Mouse (Mus musculus) midbrain, embryonic 15.5 days (tissue): ENCODE data around the gene Phf13. TPM values are rescaled to one million over a fixed set of nuclear protein-coding genes. Genes with fewer than 3 reads are reported as not detected.

Source experiments
- ATAC-seq: fragments of 200-750 bp; cut with Nextera tagmentation; replicated peaks from 2 replicates; pipeline ENCODE4 v1.8.0; 2017; ENCODE audit warnings: moderate TSS enrichment
- H3K27ac ChIP-seq: fragments of 300-500 bp; sonication (generic); 2 replicates; pipeline ENCODE4 v1.5.1; 2015; ENCODE audit warnings: mild to moderate bottlenecking, inconsistent platforms
- H3K27me3 ChIP-seq: fragments of 300-500 bp; sonication (generic); replicated peaks from 2 replicates; pipeline ENCODE4 v1.6.1; 2015; ENCODE audit warnings: inconsistent platforms
- H3K36me3 ChIP-seq: fragments of 300-500 bp; sonication (generic); replicated peaks from 2 replicates; pipeline ENCODE4 v1.6.1; 2015; ENCODE audit warnings: inconsistent platforms
- H3K4me1 ChIP-seq: fragments of 300-500 bp; sonication (generic); 2 replicates; pipeline ENCODE4 v1.6.1; 2015; ENCODE audit warnings: inconsistent platforms
- H3K4me2 ChIP-seq: fragments of 300-500 bp; sonication (generic); 2 replicates; pipeline ENCODE4 v1.6.1; 2015; ENCODE audit warnings: inconsistent platforms, mild to moderate bottlenecking, moderate library complexity
- H3K4me3 ChIP-seq: fragments of 300-500 bp; sonication (generic); 2 replicates; pipeline ENCODE4 v1.5.1; 2015; ENCODE audit warnings: mild to moderate bottlenecking, inconsistent platforms
- H3K9ac ChIP-seq: fragments of 300-500 bp; sonication (generic); 2 replicates; pipeline ENCODE4 v1.6.1; 2015; ENCODE audit warnings: mild to moderate bottlenecking, inconsistent platforms
- H3K9me3 ChIP-seq: fragments of 300-500 bp; sonication (generic); 2 replicates; pipeline ENCODE4 v1.6.1; 2016; ENCODE audit warnings: inconsistent platforms
- WGBS: fragments of 180-500 bp; shearing (Covaris S2); methylation state at CpG from one replicate; pipeline ENCODE4 v1.1.7; 2015; ENCODE audit warnings: mixed read lengths; 5-methylcytosine and 5-hydroxymethylcytosine counted together
- polyA plus RNA-seq: library from polyadenylated mRNA; unstranded; fragments of >200 nt; fragmentation: Nextera tagmentation; extraction: Ambion mirVana; gene quantifications from 2 replicates; pipeline ENCODE4 v1.2.1, GENCODE M21; 2015

The Phf13 gene
- polyA plus RNA-seq, 1 experiment from 2014 or later: 22.5 TPM

GRCm38 (mm10) chr4:151985886-151986285 lies 10.2 kb downstream of the Phf13 start:
- H3K4me3 ChIP-seq: no peak overlapping the region

GRCm38 (mm10) chr4:151983560-151983959 lies 12.5 kb downstream of the Phf13 start:
- Histone ChIP-seq H3K9ac (no peak overlapping the region), H3K27me3 (no peaks in the 10 kb centered on the region), H3K4me2 (no peak overlapping the region), H3K9me3 (no peaks in the 10 kb centered on the region), H3K4me3 (no peak overlapping the region), H3K36me3 (peaks cover 15% of the 10 kb centered on the region), H3K4me1 (peaks cover 23% of the 10 kb centered on the region), H3K27ac (no peak overlapping the region)
- 0 out of 2 replicates have a peak, but pooled peaks have one; percentile 3 for ATAC-seq
- WGBS: 29% methylated on average over 8 of the region's 9 CpGs

More at GRCm38 (mm10) chr4:151985886-151986285, 10.2 kb downstream of the Phf13 start:
- 50% methylated on average over 10 of the region's 10 CpGs for WGBS
- H3K4me2 ChIP-seq: no peak overlapping the region
- H3K27me3 ChIP-seq: no peaks in the 10 kb centered on the region
- peaks cover 1% of the 10 kb centered on the region; the same call in 1 of the 2 replicates for H3K36me3 ChIP-seq
- peaks cover 28% of the 10 kb centered on the region for H3K4me1 ChIP-seq
- H3K9me3 ChIP-seq: no peaks in the 10 kb centered on the region
- no peak overlapping the region for H3K27ac ChIP-seq
- no peak overlapping the region for H3K9ac ChIP-seq
- ATAC-seq: no peak

GRCm38 (mm10) chr4:151983043-151983442 lies 13.0 kb downstream of the Phf13 start:
- Histone ChIP-seq H3K4me2 (no peak overlapping the region), H3K27me3 (no peaks in the 10 kb centered on the region), H3K4me3 (no peak overlapping the region), H3K4me1 (peaks cover 19% of the 10 kb centered on the region), H3K27ac (no peak overlapping the region), H3K9ac (no peak overlapping the region), H3K9me3 (no peaks in the 10 kb centered on the region), H3K36me3 (peaks cover 15% of the 10 kb centered on the region)
- ATAC-seq: no peak
- WGBS: 60% methylated on average over 17 of the region's 17 CpGs

GRCm38 (mm10) chr4:151981363-151981762 lies 14.7 kb downstream of the Phf13 start:
- Histone ChIP-seq H3K36me3 (peaks cover 22% of the 10 kb centered on the region), H3K4me3 (no peak overlapping the region), H3K27me3 (no peaks in the 10 kb centered on the region), H3K4me1 (peaks cover 4% of the 10 kb centered on the region; the same call in 1 of the 2 replicates), H3K4me2 (no peak overlapping the region), H3K27ac (no peak overlapping the region), H3K9me3 (no peaks in the 10 kb centered on the region), H3K9ac (no peak overlapping the region)
- peak; percentile 56 for ATAC-seq
- 13% methylated on average over 5 of the region's 5 CpGs for WGBS

GRCm38 (mm10) chr4:151980699-151981098 lies 15.4 kb downstream of the Phf13 start:
- no peak for ATAC-seq
- no peak overlapping the region for H3K4me2 ChIP-seq
- peaks cover 22% of the 10 kb centered on the region for H3K36me3 ChIP-seq
- H3K9ac ChIP-seq: no peak overlapping the region
- peaks cover 4% of the 10 kb centered on the region; the same call in 1 of the 2 replicates for H3K4me1 ChIP-seq
- no peaks in the 10 kb centered on the region for H3K27me3 ChIP-seq
- H3K4me3 ChIP-seq: no peak overlapping the region
- H3K27ac ChIP-seq: no peak overlapping the region
- H3K9me3 ChIP-seq: no peaks in the 10 kb centered on the region
- WGBS: 81% methylated on average over 8 of the region's 8 CpGs

- Histone ChIP-seq H3K36me3 (peaks cover 34% of the 10 kb centered on the region), H3K9me3 (no peaks in the 10 kb centered on the region), H3K9ac (no peak overlapping the region), H3K4me1 (peaks cover 4% of the 10 kb centered on the region; the same call in 1 of the 2 replicates), H3K27me3 (no peaks in the 10 kb centered on the region), H3K27ac (0 out of 2 replicates have a peak overlapping the region, but pooled peaks have one; percentile 4), H3K4me2 (no peak overlapping the region), H3K4me3 (no peak overlapping the region)
- 41% methylated on average over 10 of the region's 10 CpGs for WGBS
- no peak for ATAC-seq
Observed at GRCm38 (mm10) chr4:151977748-151978147, 18.3 kb downstream of the Phf13 start.

- H3K36me3 ChIP-seq: peaks cover 30% of the 10 kb centered on the region
- no peak overlapping the region for H3K27ac ChIP-seq
- H3K4me1 ChIP-seq: no peaks in the 10 kb centered on the region; the same call in 1 of the 2 replicates
- no peak overlapping the region for H3K4me3 ChIP-seq
- H3K9ac ChIP-seq: no peak overlapping the region
- H3K4me2 ChIP-seq: no peak overlapping the region
- H3K9me3 ChIP-seq: no peaks in the 10 kb centered on the region
- WGBS: 98% methylated on average over 3 of the region's 3 CpGs
- no peak for ATAC-seq
- H3K27me3 ChIP-seq: no peaks in the 10 kb centered on the region
Observed at GRCm38 (mm10) chr4:151975441-151975840, 20.6 kb downstream of the Phf13 start.

GRCm38 (mm10) chr4:151972221-151972967 lies 23.7 kb downstream of the Phf13 start:
- H3K9ac ChIP-seq: no peak overlapping the region
- no peaks in the 10 kb centered on the region for H3K4me1 ChIP-seq
- no peak overlapping the region for H3K27ac ChIP-seq
- ATAC-seq: no peak
- peaks cover 24% of the 10 kb centered on the region; the same call in 1 of the 2 replicates for H3K36me3 ChIP-seq
- no peaks in the 10 kb centered on the region for H3K9me3 ChIP-seq
- WGBS: 69% methylated on average over 10 of the region's 10 CpGs
- no peak overlapping the region for H3K4me3 ChIP-seq
- H3K4me2 ChIP-seq: no peak overlapping the region
- H3K27me3 ChIP-seq: no peaks in the 10 kb centered on the region

GRCm38 (mm10) chr4:151968204-151968921 lies 27.7 kb downstream of the Phf13 start:
- no peak for ATAC-seq
- 79% methylated on average over 26 of the region's 26 CpGs for WGBS

GRCm38 (mm10) chr4:151962817-151963216 lies 33.2 kb downstream of the Phf13 start:
- Histone ChIP-seq H3K27me3 (no peaks in the 10 kb centered on the region), H3K4me1 (no peaks in the 10 kb centered on the region), H3K36me3 (peaks cover 15% of the 10 kb centered on the region; the same call in 1 of the 2 replicates), H3K9ac (no peak overlapping the region), H3K4me2 (no peak overlapping the region), H3K4me3 (no peak overlapping the region), H3K9me3 (no peaks in the 10 kb centered on the region), H3K27ac (no peak overlapping the region)
- WGBS: 96% methylated on average over 3 of the region's 3 CpGs
- no peak for ATAC-seq

More at GRCm38 (mm10) chr4:151968204-151968921, 27.7 kb downstream of the Phf13 start:
- no peak overlapping the region for H3K9ac ChIP-seq
- peaks cover 11% of the 10 kb centered on the region; the same call in 1 of the 2 replicates for H3K36me3 ChIP-seq
- no peaks in the 10 kb centered on the region for H3K4me1 ChIP-seq
- H3K27ac ChIP-seq: no peak overlapping the region
- no peak overlapping the region for H3K4me3 ChIP-seq
- H3K9me3 ChIP-seq: no peaks in the 10 kb centered on the region
- no peak overlapping the region for H3K4me2 ChIP-seq
- H3K27me3 ChIP-seq: no peaks in the 10 kb centered on the region

GRCm38 (mm10) chr4:151960513-151960854 lies 35.6 kb downstream of the Phf13 start:
- no peaks in the 10 kb centered on the region for H3K4me1 ChIP-seq
- no peaks in the 10 kb centered on the region for H3K27me3 ChIP-seq
- H3K4me3 ChIP-seq: no peak overlapping the region
- H3K9ac ChIP-seq: no peak overlapping the region
- no peak overlapping the region for H3K4me2 ChIP-seq
- peaks cover 31% of the 10 kb centered on the region for H3K36me3 ChIP-seq
- ATAC-seq: no peak
- H3K27ac ChIP-seq: no peak overlapping the region
- H3K9me3 ChIP-seq: no peaks in the 10 kb centered on the region
- 79% methylated on average over 3 of the region's 3 CpGs for WGBS

GRCm38 (mm10) chr4:151959849-151960512 lies 36.1 kb downstream of the Phf13 start:
- H3K4me1 ChIP-seq: no peaks in the 10 kb centered on the region
- H3K27ac ChIP-seq: no peak overlapping the region
- no peak overlapping the region for H3K9ac ChIP-seq
- no peak for ATAC-seq
- peaks cover 31% of the 10 kb centered on the region for H3K36me3 ChIP-seq
- 91% methylated on average over 11 of the region's 11 CpGs for WGBS
- no peak overlapping the region for H3K4me3 ChIP-seq
- H3K9me3 ChIP-seq: no peaks in the 10 kb centered on the region
- no peak overlapping the region for H3K4me2 ChIP-seq
- no peaks in the 10 kb centered on the region for H3K27me3 ChIP-seq
